Mouse (Mus musculus) CD4-positive, CD25-positive, alpha-beta regulatory T cell, adult 4 months (primary cell): ENCODE results near the gene Tspan15. TPM values are rescaled to one million over a fixed set of nuclear protein-coding genes. Genes with fewer than 3 reads are reported as not detected.

ENCODE experiments used
- ATAC-seq: one replicate; pipeline ENCODE4 v1.8.0; 2017
- polyA plus RNA-seq, 2 experiments: library from polyadenylated mRNA; unstranded; fragments of 100-300 nt; shearing (Covaris generic); gene quantifications; one replicate each; pipeline ENCODE4 v1.2.1; 2017

Gene Tspan15
- polyA plus RNA-seq, 2 experiments from 2014 or later, result 0.16 to 0.17 TPM

GRCm38 (mm10) chr10:62225839-62226238 lies 5.2 kb downstream of the Tspan15 start:
- no peak for ATAC-seq

GRCm38 (mm10) chr10:62224231-62224630 lies 6.8 kb downstream of the Tspan15 start:
- no peak for ATAC-seq

- no peak for ATAC-seq
These were observed 8.3 kb downstream of the Tspan15 start for GRCm38 (mm10) chr10:62222777-62223176.

GRCm38 (mm10) chr10:62221647-62222046 lies 9.4 kb downstream of the Tspan15 start:
- no peak for ATAC-seq

DNA sequence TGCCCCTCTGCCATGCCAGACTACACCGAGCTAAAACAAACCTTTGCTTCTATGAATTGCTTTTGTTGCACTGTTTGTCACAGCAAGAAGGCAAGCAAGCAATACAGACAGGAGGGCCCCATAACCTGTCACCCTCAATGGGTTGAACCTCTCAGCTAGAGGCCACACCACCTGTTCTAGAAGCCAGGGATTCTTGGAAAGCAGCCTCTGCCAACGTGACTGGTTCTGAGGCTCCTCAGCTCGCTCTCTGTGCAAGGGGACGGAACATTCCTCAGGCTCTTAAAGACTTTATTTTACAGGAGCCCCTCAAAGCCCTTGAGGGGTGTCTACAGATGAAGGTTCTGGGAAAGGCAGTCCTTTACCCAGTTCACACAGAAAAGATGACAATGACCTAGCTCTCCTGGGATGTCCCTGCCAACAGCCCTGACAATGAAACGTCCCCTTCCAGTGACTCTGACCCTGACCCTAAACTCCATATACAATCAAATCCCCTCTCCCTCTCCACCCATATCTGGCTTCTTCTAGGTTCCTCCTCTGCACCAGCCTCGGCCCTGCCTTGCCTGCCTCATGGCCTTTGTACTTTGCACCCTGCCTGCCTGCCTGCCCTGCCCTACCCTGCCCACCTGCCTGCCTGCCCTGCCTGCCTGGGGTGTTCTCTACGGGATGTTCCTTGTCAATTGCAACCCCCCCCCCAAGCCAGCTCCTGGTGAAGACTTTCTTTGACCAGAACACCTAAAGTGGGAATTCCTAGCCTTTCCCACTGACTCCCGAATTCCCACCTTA lies 10.1 kb downstream of the Tspan15 start:
- ATAC-seq, result no peak

DNA sequence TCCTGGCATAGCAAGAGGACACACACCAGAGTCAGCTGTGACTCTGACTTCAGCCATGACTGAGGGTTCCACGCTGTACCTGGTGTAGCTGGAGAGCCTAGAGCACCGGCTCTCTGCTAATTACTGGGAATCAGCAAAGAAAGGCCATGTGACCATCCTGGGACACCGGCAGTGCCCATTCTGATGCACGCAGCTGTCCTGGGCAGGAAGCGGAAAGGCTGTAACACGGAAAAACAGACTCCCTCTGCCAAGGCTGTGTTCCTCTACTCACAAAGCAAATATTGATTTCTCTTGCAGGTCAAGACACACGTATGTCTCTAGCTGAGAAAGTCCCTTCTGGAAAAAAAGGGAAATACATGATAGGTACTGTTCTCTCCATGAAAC lies 12.3 kb downstream of the Tspan15 start:
- no peak for ATAC-seq

GRCm38 (mm10) chr10:62218044-62218788 lies 12.8 kb downstream of the Tspan15 start:
- no peak for ATAC-seq

GRCm38 (mm10) chr10:62217196-62217595 lies 13.9 kb downstream of the Tspan15 start:
- ATAC-seq, result no peak

GRCm38 (mm10) chr10:62216595-62216994 lies 14.5 kb downstream of the Tspan15 start:
- no peak for ATAC-seq

DNA sequence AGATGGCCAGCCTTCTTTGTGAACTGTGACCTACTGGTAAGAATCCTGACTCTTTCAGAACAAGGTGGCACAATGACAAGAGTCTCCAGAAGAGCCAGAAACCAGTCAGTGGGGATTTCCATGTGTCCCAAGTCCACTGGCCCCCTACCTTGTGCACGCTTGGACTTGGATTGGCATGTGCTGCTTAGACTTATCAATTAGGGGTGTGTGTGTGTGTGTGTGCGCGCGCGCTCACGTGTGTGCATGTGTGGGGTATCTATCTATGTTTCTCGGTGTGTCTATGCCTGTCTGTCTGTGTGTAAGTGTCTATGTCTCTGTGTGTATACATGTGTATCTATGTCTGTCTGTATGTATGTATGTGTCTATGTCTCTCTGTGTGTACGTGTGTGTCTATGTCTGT lies 15.4 kb downstream of the Tspan15 start:
- ATAC-seq, result no peak

GRCm38 (mm10) chr10:62215169-62215616 lies 15.9 kb downstream of the Tspan15 start:
- no peak for ATAC-seq

GRCm38 (mm10) chr10:62211310-62211709 lies 19.7 kb downstream of the Tspan15 start:
- no peak for ATAC-seq

DNA sequence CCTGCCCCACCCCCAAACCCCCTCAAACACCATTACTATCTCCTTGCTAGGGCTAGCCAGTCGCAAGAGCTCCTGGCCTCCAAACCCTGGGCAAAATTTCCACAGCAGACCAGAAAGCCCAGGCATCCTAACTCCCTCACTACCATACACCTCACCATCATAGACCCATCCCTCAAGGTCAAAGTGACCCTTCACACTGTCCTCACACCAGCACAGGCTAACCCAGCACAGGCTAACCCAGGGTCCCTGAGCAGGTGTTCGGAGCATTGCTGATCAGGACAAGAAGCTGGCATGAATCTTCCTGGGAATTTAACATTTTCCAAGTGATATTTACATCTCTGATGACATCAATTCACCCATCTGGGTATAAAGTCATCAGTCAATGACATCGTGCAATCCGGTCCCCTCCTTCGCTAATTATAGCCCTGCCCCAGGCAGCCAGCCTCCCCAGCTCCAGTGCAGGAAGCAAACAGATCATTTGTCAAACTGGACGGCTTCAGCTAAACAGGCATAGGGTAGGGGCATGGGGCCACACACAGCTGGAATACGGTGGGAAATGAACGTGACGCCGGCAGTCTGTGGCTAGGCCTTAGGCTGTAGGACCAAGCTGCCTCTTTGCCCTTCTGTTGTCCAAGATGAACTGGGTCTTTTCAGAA lies 22.7 kb downstream of the Tspan15 start:
- ATAC-seq, result no peak

- no peak for ATAC-seq
These were observed 28.5 kb downstream of the Tspan15 start for GRCm38 (mm10) chr10:62202574-62202973.

DNA sequence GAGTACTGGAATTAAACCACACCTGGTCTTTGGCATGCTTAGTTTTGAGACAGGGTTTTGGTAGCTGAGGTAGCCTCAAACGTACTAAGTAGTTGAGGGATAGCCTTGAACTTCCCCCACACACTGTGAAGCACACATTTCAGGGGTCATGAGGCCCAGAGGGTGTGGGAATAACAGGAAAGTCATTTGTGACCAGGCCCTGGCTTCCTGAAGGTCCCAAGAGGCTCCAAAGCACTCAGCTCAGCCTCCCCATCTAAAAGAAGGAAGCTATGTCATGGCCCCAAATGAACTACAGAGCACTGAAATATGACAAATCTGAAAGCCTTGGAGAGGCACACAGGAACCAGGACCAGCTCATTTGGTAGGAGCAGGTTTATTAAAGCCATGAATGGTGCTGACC lies 32.2 kb downstream of the Tspan15 start:
- no peak for ATAC-seq

GRCm38 (mm10) chr10:62197403-62197802 lies 33.6 kb downstream of the Tspan15 start:
- ATAC-seq, result no peak

DNA sequence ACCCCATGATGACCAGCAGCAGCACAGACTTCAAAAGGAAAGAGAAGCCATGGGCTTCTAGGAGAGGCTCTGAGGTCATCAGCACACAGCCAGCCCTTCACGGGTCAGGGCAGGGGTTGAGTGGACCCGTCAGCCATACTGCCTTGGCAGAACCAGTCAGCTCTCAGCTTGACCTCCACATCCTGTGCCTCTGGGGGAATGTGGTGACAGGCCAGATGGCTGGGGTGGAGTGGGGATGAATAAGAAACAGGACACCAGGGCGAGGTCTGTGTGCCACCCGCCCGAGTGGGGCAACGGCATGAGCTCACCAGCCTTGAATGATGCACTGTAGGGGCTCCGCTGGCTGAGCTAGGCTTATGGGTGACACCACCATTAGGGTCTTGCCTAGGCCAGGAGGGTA lies 35.7 kb downstream of the Tspan15 start:
- no peak for ATAC-seq

GRCm38 (mm10) chr10:62194946-62195345 lies 36.1 kb downstream of the Tspan15 start:
- no peak for ATAC-seq

GRCm38 (mm10) chr10:62194461-62194860 lies 36.6 kb downstream of the Tspan15 start:
- ATAC-seq, result no peak

DNA sequence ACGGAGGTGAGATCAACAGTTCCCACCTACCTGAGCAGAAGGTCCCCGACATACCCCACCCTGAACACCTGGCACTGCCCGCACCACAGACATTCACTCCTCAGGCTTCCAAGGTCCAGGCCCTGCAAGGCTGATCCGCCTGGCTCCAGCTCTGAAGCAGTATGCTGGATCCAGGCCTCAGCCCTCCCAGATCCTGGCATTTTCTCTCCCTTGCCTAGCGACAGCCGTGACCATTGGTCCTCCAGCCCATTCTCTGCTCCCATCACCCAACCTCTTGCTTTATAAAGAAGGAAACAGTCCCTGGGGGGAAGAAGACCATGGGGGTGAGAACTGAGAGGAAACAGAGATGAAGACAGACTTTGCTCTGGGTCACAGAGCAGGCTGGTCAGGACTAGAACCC lies 37.0 kb downstream of the Tspan15 start:
- ATAC-seq, result no peak

DNA sequence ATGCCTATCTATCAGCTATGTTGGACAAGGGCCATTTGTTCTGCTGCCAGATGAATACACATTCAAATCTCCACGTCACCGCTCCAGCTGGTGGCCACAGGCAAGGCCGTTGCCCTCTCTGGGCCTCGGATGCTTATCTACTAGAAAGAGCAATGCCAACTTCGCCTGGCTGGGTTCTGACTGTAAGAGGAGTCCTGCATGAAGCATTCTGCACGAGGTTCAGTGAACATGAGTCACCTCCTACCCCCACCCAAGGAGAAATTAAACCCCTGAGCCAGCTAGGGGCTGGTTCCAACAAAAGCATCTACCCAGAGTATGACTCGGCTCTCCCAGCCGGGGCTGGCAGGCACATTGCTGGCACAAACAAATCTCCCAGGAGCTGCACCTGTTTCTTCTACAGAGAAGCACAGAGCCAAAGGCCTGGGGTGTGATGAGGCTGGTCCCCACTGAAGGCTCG lies 38.3 kb downstream of the Tspan15 start:
- ATAC-seq, result no peak

GRCm38 (mm10) chr10:62190821-62191220 lies 40.2 kb downstream of the Tspan15 start:
- ATAC-seq, result no peak

- ATAC-seq, result no peak
These were observed 41.1 kb downstream of the Tspan15 start for GRCm38 (mm10) chr10:62189910-62190309.
